Mouse (Mus musculus): ENCODE measurements around the gene Fxyd5. TPM values are rescaled to one million over a fixed set of nuclear protein-coding genes. Genes with fewer than 3 reads are reported as not detected.

Gene Fxyd5
- total and polyA plus RNA-seq, 3 experiments: 30.5 to 55.2 (median 31.1) TPM

DNA sequence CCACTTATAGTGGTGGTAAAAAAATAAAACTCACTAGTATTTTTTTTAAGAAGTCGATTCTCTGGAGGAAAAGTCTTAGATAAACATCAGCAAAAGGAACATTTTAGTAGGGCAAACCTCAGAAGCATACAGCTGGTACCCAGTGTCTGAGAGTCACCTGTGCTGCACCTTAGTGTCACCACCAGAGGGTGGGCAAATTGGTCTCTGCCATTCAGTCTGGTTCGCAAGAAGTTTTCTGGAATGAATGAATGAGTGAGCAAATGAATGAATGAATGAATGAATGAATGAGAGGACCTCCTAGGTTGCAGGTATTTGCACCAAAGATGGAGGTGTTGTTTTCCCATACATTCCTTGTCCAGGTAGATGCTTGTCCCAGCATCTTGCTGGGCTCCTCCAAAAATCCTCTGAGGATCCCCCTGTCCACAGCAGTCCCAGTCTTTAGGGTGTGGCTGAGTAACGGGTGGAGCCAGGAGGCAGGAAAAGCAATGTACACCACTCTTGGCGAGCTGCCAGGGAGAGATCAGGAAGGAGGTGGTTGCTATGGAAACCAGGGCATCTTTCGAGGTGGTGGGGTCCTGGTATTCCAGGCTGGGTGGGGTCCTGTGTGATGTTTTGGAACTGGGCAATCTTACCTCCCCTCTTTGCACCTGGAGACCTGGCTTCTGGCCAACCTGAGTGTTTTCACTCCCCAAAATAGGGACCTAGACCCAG is 7.0 kb upstream of the Fxyd5 start:
- H3K4me3 ChIP-seq: no peak overlapping the region
- H3K9ac ChIP-seq (ENCODE audit: low read depth, low read length): no peak overlapping the region
- no peak overlapping the region for H3K27ac ChIP-seq
- peak in 1 of 2 experiments; percentile 16 for DNase-seq
- intact Hi-C loops (cut with DNase I): no loop called here
- peak; percentile 13; the same call in 1 of the 2 replicates for TF ChIP-seq CTCF (IDR thresholded peaks at IDR 0.05)
- TF ChIP-seq EP300 (IDR thresholded peaks at IDR 0.05; ENCODE audit: insufficient read depth, low read depth, low read length): no peak
- peaks cover 3% of the 10 kb centered on the region for H3K4me1 ChIP-seq (ENCODE audit: control insufficient read depth, insufficient read depth, low read length)
- WGBS: 31% methylated on average over 5 of the region's 5 CpGs
- no peaks in the 10 kb centered on the region for H3K79me2 ChIP-seq (replicated peaks; ENCODE audit: control insufficient read depth, insufficient read depth, low read length)
- no peaks in the 10 kb centered on the region for H3K36me3 ChIP-seq (ENCODE audit: control insufficient read depth, insufficient read depth, low read length)
- no peaks in the 10 kb centered on the region; the same call in 1 of the 2 replicates for H3K27me3 ChIP-seq (ENCODE audit: control insufficient read depth, insufficient read depth, low read length)

DNA sequence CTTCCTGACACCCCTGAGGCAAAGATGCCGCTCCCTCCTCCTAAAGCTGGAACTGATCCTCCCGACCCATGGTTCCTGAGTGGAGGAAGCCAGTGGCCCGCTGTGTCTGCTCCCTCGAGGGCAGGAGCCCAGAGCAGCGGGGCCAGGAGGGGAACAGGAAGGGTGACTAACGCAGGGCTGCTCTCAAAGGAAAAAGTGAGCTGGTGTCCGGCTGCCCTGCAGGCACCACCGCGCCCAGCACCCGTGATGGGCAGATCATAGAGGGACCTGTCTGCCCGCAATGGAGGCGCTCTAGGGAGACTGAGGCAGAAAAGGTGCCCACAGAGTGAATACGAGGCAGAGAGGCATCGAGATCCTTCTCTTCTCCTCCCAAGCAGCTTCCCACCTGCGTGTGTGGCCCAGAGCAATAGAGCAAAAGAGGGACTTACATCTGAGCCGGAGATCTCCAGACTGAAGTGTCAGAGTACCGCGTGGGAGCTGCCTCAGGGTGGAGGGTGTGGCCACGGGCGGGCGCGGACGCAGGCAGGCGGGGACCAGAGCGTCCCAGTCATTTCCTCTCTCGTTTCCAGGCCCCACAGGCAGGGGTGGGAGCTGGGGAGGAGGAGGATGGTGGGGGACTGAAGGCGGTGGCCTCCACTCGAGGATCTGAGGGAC is 492 bp downstream of the Fxyd5 start:
- H3K27me3 ChIP-seq (ENCODE audit: control insufficient read depth, insufficient read depth, low read length): no peaks in the 10 kb centered on the region
- peak; percentile 84 to 88 for DNase-seq
- intact Hi-C loops (cut with DNase I): loop anchor here (5.0 kb wide), 1 partner anchor 84 kb away; the partner anchor contains the start of gene Usf2

GRCm38 (mm10) chr7:31041023-31041407 is 1.3 kb downstream of the Fxyd5 start:
- Histone ChIP-seq H3K9ac (ENCODE audit: low read depth, low read length) (peak overlapping the region; percentile 54; the same call in 1 of the 2 replicates), H3K4me1 (ENCODE audit: control insufficient read depth, insufficient read depth, low read length) (peaks cover 2% of the 10 kb centered on the region), H3K79me2 (replicated peaks; ENCODE audit: control insufficient read depth, insufficient read depth, low read length) (no peaks in the 10 kb centered on the region), H3K36me3 (ENCODE audit: control insufficient read depth, insufficient read depth, low read length) (no peaks in the 10 kb centered on the region), H3K27ac (peak overlapping the region; percentile 82), H3K4me3 (peak overlapping the region; percentile 67), H3K27me3 (ENCODE audit: control insufficient read depth, insufficient read depth, low read length) (no peaks in the 10 kb centered on the region)
- peak in 1 of 2 experiments; percentile 33 for DNase-seq
- no peak for TF ChIP-seq CTCF (IDR thresholded peaks at IDR 0.05)
- intact Hi-C loops (cut with DNase I): loop anchor here (5.0 kb wide), 1 partner anchor 84 kb away; the partner anchor contains the start of gene Usf2
- WGBS: 40% methylated on average over 8 of the region's 8 CpGs

More for the DNA sequence above, 492 bp downstream of the Fxyd5 start:
- Histone ChIP-seq H3K9ac (ENCODE audit: low read depth, low read length) (peak overlapping the region; percentile 54), H3K79me2 (replicated peaks; ENCODE audit: control insufficient read depth, insufficient read depth, low read length) (no peaks in the 10 kb centered on the region), H3K27ac (peak overlapping the region; percentile 82), H3K4me3 (peak overlapping the region; percentile 67), H3K4me1 (ENCODE audit: control insufficient read depth, insufficient read depth, low read length) (peaks cover 2% of the 10 kb centered on the region), H3K36me3 (ENCODE audit: control insufficient read depth, insufficient read depth, low read length) (no peaks in the 10 kb centered on the region)
- TF ChIP-seq CTCF (IDR thresholded peaks at IDR 0.05) (no peak), EP300 (IDR thresholded peaks at IDR 0.05; ENCODE audit: insufficient read depth, low read depth, low read length) (no peak), POLR2A (IDR thresholded peaks at IDR 0.05; ENCODE audit: insufficient read depth, low read depth, low read length) (peak; percentile 68)
- WGBS: 4% methylated on average over 28 of the region's 28 CpGs

DNA sequence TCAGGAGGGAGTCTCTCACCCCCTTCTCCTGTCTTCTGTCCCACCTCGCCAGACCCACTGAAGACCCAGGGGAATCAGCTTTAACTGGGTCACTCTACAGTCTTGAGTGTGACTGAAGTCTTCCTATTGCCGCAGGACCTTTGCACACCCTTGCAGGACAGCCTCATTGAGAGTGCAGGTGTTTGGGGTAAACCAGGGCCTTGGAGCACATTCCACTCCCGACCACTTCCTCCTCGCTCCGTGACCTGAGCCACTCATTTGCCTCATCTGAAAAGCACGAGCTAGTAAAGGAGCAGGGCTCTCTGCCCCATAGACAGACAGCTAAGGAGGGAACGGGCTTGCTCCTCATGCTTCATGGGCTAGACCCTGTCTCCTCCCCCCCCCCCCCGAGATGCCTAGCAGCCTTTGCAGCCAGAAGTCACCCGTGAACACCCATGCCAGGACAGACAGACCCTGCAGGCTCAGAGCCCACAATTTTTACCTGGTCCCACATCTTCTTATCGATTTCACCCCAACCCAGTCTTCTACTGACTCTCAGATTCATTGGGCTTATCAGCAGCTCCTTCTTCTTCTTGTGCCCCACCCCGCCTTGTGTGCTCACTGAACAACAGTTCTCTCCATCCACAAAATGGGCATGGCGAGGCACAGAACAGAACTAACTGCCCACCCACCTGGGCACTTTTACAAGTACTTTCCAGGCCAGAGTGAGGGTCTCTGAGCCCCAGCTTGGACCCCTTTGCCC is 1.8 kb downstream of the Fxyd5 start:
- Histone ChIP-seq H3K36me3 (ENCODE audit: control insufficient read depth, insufficient read depth, low read length) (no peaks in the 10 kb centered on the region), H3K79me2 (replicated peaks; ENCODE audit: control insufficient read depth, insufficient read depth, low read length) (no peaks in the 10 kb centered on the region), H3K4me3 (no peak overlapping the region), H3K27ac (no peak overlapping the region; the same call in 1 of the 2 replicates), H3K27me3 (ENCODE audit: control insufficient read depth, insufficient read depth, low read length) (no peaks in the 10 kb centered on the region), H3K9ac (ENCODE audit: low read depth, low read length) (no peak overlapping the region), H3K4me1 (ENCODE audit: control insufficient read depth, insufficient read depth, low read length) (peaks cover 2% of the 10 kb centered on the region)
- 86% methylated on average over 12 of the region's 12 CpGs for WGBS
- intact Hi-C loops (cut with DNase I): loop anchor here (5.0 kb wide), 1 partner anchor 83 kb away; the partner anchor contains the start of gene Usf2
- DNase-seq: peak in 1 of 2 experiments; percentile 15
- TF ChIP-seq POLR2A (IDR thresholded peaks at IDR 0.05; ENCODE audit: insufficient read depth, low read depth, low read length) (no peak), CTCF (IDR thresholded peaks at IDR 0.05) (no peak), EP300 (IDR thresholded peaks at IDR 0.05; ENCODE audit: insufficient read depth, low read depth, low read length) (no peak)

GRCm38 (mm10) chr7:31039011-31039410 is 3.3 kb downstream of the Fxyd5 start:
- Histone ChIP-seq H3K4me1 (ENCODE audit: control insufficient read depth, insufficient read depth, low read length) (peaks cover 2% of the 10 kb centered on the region), H3K9ac (ENCODE audit: low read depth, low read length) (no peak overlapping the region), H3K4me3 (no peak overlapping the region), H3K36me3 (ENCODE audit: control insufficient read depth, insufficient read depth, low read length) (no peaks in the 10 kb centered on the region), H3K27ac (no peak overlapping the region), H3K79me2 (replicated peaks; ENCODE audit: control insufficient read depth, insufficient read depth, low read length) (no peaks in the 10 kb centered on the region), H3K27me3 (ENCODE audit: control insufficient read depth, insufficient read depth, low read length) (no peaks in the 10 kb centered on the region)
- DNase-seq: no peak
- no peak for TF ChIP-seq POLR2A (IDR thresholded peaks at IDR 0.05; ENCODE audit: insufficient read depth, low read depth, low read length)
- TF ChIP-seq CTCF (IDR thresholded peaks at IDR 0.05): no peak
- TF ChIP-seq EP300 (IDR thresholded peaks at IDR 0.05; ENCODE audit: insufficient read depth, low read depth, low read length): no peak
- intact Hi-C loops (cut with DNase I): no loop called here
- WGBS: 95% methylated on average over 4 of the region's 4 CpGs

Measured in heart, adult 2 months (tissue).